8 mouse cellular contexts compared by ENCODE assay signal in genomic region chr13:5864265-5865097, GRCm38 (mm10). TPM values are rescaled to one million over a fixed set of nuclear protein-coding genes. Genes with fewer than 3 reads are reported as not detected.
DNase-seq lines count a peak whose midpoint lies in the region; ATAC-seq and TF ChIP-seq lines count a peak whose summit lies in the region.

No protein-coding gene starts in this region.

- H3K9ac ChIP-seq in lung, embryonic 14.5 days: 0 out of 2 replicates have a peak overlapping the region, but pooled peaks have one; percentile 27
- H3K9ac ChIP-seq in heart, postnatal 0 days (replicated peaks; ENCODE audit: low read depth, low read length): peak overlapping the region; percentile 50
- no peak overlapping the region for H3K9ac ChIP-seq in lung, embryonic 15.5 days

- peak; percentile 62 for DNase-seq in lung, embryonic 14.5 days
- DNase-seq in lung, postnatal 4 days: no peak
- DNase-seq in c-Kit-positive CD71-positive TER-119-positive erythroid progenitor cells, embryonic 14.5 days (ENCODE audit: low spot score): peak; percentile 20
- peak; percentile 59 for DNase-seq in heart, postnatal 0 days (ENCODE audit: low spot score)
- peak; percentile 87 for DNase-seq in splenic B cell, adult 2 months (ENCODE audit: low read depth, low spot score)
- DNase-seq in ovary, postnatal 14 days (ENCODE audit: low spot score): no peak
- no peak for DNase-seq in cerebellum, postnatal 4 days (ENCODE audit: low spot score in 2 of 2)

- no peaks in the 10 kb centered on the region for H3K9me3 ChIP-seq in lung, embryonic 14.5 days (ENCODE audit: low read depth, low read length)
- no peaks in the 10 kb centered on the region for H3K9me3 ChIP-seq in heart, postnatal 0 days (replicated peaks; ENCODE audit: control insufficient read depth, low read length)
- no peaks in the 10 kb centered on the region for H3K9me3 ChIP-seq in lung, embryonic 15.5 days

- ATAC-seq in lung, embryonic 14.5 days (ENCODE audit: insufficient read depth): no peak
- no peak for ATAC-seq in heart, postnatal 0 days (ENCODE audit: insufficient read depth, low read depth)
- no peak for ATAC-seq in lung, embryonic 15.5 days (ENCODE audit: borderline replicate concordance, extremely low read depth, low FRiP score, low TSS enrichment)

- no peak for TF ChIP-seq CTCF in lung, embryonic 14.5 days (IDR thresholded peaks at IDR 0.05; ENCODE audit: low read depth)
- no peak for TF ChIP-seq CTCF in heart, postnatal 0 days (IDR thresholded peaks at IDR 0.05; ENCODE audit: low read depth)

- peak overlapping the region; percentile 56 for H3K4me3 ChIP-seq in lung, embryonic 14.5 days (ENCODE audit: low read depth, low read length)
- H3K4me3 ChIP-seq in heart, postnatal 0 days (ENCODE audit: low read depth, low read length): peak overlapping the region; percentile 99
- peak overlapping the region; percentile 73 for H3K4me3 ChIP-seq in lung, embryonic 15.5 days

- peak overlapping the region; percentile 69 for H3K4me2 ChIP-seq in lung, embryonic 14.5 days
- peak overlapping the region; percentile 75 for H3K4me2 ChIP-seq in heart, postnatal 0 days (ENCODE audit: low read depth, low read length)
- H3K4me2 ChIP-seq in lung, embryonic 15.5 days: peak overlapping the region; percentile 63

- 55% methylated on average over 10 of the region's 10 CpGs for WGBS in lung, embryonic 14.5 days
- WGBS in heart, postnatal 0 days: 6% methylated on average over 10 of the region's 10 CpGs
- 51% methylated on average over 10 of the region's 10 CpGs for WGBS in lung, embryonic 15.5 days

- 0 out of 2 replicates have a peak, but pooled peaks have one; percentile 24 for TF ChIP-seq EP300 in heart, postnatal 0 days (IDR thresholded peaks at IDR 0.05; ENCODE audit: low read depth)

- H3K27ac ChIP-seq in lung, embryonic 14.5 days (ENCODE audit: low read depth): 0 out of 2 replicates have a peak overlapping the region, but pooled peaks have one; percentile 48
- peak overlapping the region; percentile 100 for H3K27ac ChIP-seq in heart, postnatal 0 days (ENCODE audit: low read depth)
- peak overlapping the region; percentile 53; the same call in 1 of the 2 replicates for H3K27ac ChIP-seq in lung, embryonic 15.5 days

- no peaks in the 10 kb centered on the region for H3K27me3 ChIP-seq in lung, embryonic 14.5 days (ENCODE audit: insufficient read depth, low read length)
- H3K27me3 ChIP-seq in heart, postnatal 0 days (ENCODE audit: control insufficient read depth, insufficient read depth, low read length): 0 out of 2 replicates have a peak, but pooled peaks cover 3% of the 10 kb centered on the region
- no peaks in the 10 kb centered on the region for H3K27me3 ChIP-seq in lung, embryonic 15.5 days
- no peaks in the 10 kb centered on the region for H3K27me3 ChIP-seq in splenic B cell, adult 2 months (ENCODE audit: control insufficient read depth, insufficient read depth, low read length, poor library complexity, severe bottlenecking)

- H3K4me1 ChIP-seq in lung, embryonic 14.5 days (ENCODE audit: insufficient read depth): peaks cover 12% of the 10 kb centered on the region
- peaks cover 23% of the 10 kb centered on the region for H3K4me1 ChIP-seq in heart, postnatal 0 days (ENCODE audit: control insufficient read depth, insufficient read depth)
- peaks cover 28% of the 10 kb centered on the region for H3K4me1 ChIP-seq in lung, embryonic 15.5 days

- peaks cover 45% of the 10 kb centered on the region for H3K36me3 ChIP-seq in lung, embryonic 14.5 days (ENCODE audit: insufficient read depth)
- H3K36me3 ChIP-seq in heart, postnatal 0 days (replicated peaks; ENCODE audit: control insufficient read depth, insufficient read depth, low read length): peaks cover 46% of the 10 kb centered on the region
- H3K36me3 ChIP-seq in lung, embryonic 15.5 days: peaks cover 41% of the 10 kb centered on the region
- H3K36me3 ChIP-seq in splenic B cell, adult 2 months (ENCODE audit: control insufficient read depth, insufficient read depth, low read length, poor library complexity, severe bottlenecking): peaks cover 19% of the 10 kb centered on the region

RNA-seq across cellular contexts. Expression of gene Klf6, which starts 3.2 kb away (rescaled TPM):
- 57.2 and 59.6 TPM in 2 replicates for polyA plus RNA-seq in lung, embryonic 14.5 days (2014; fragmentation: Nextera tagmentation; extraction: Ambion mirVana)
- 65.3 and 92.1 TPM in 2 replicates for total RNA-seq in heart, postnatal 0 days (2014; rRNA removed; ENCODE audit: low replicate concordance)
- polyA plus RNA-seq in heart, postnatal 0 days (2015; fragmentation: Nextera tagmentation; extraction: Ambion mirVana): 54.6 and 59.6 TPM in 2 replicates
- polyA plus RNA-seq in lung, embryonic 15.5 days (2015; fragmentation: Nextera tagmentation; extraction: Ambion mirVana): 76.4 and 82.9 TPM in 2 replicates

Comparison
In these comparisons a context has a peak if more than half of its experiments do, and no peak if none do; other contexts are left out.
1. DNase-seq: peak in lung, embryonic 14.5 days (single experiment), c-Kit-positive CD71-positive TER-119-positive erythroid progenitor cells, embryonic 14.5 days (single experiment), heart, postnatal 0 days (single experiment) and splenic B cell, adult 2 months (single experiment); none in lung, postnatal 4 days (0 of 2), ovary, postnatal 14 days (single experiment) and cerebellum, postnatal 4 days (0 of 2).
2. H3K27ac ChIP-seq: peak in every context shown above with its lines; median percentile 100 in heart, postnatal 0 days; 53 in lung, embryonic 15.5 days; 48 in lung, embryonic 14.5 days.
3. Peak in every context shown above with its lines, with median percentiles within 50 percentile points of each other: H3K4me2 ChIP-seq and H3K4me3 ChIP-seq.